Mouse (Mus musculus) thymus, adult 2 months (tissue): ENCODE results near the gene Sema4d. TPM values are rescaled to one million over a fixed set of nuclear protein-coding genes. Genes with fewer than 3 reads are reported as not detected.

Experiments used
- DNase-seq: peaks from one replicate; pipeline ENCODE4 v3.0.0; 2021
- H3K27ac ChIP-seq: fragments of 200-500 bp; 2 replicates; pipeline ENCODE4 v1.5.1; 2012; ENCODE audit warnings: low read length, control low read depth; ENCODE audit not compliant: control insufficient read depth, insufficient read depth
- H3K27me3 ChIP-seq: fragments of 200-500 bp; 2 replicates; pipeline ENCODE4 v1.6.1; 2012; ENCODE audit warnings: mild to moderate bottlenecking, low read length, moderate library complexity, mixed read lengths; ENCODE audit not compliant: control insufficient read depth, insufficient read depth
- H3K36me3 ChIP-seq: fragments of 200-500 bp; 2 replicates; pipeline ENCODE4 v1.6.1; 2012; ENCODE audit warnings: mild to moderate bottlenecking, low read length, moderate library complexity; ENCODE audit not compliant: control insufficient read depth, insufficient read depth
- H3K4me1 ChIP-seq: fragments of 200-500 bp; replicated peaks from 2 replicates; pipeline ENCODE4 v1.6.1; 2012; ENCODE audit warnings: low read length; ENCODE audit not compliant: control insufficient read depth, insufficient read depth
- H3K4me3 ChIP-seq: fragments of 200-500 bp; 2 replicates; pipeline ENCODE4 v1.5.1; 2012; ENCODE audit warnings: mild to moderate bottlenecking, low read length, control low read depth, moderate library complexity; ENCODE audit not compliant: control insufficient read depth, insufficient read depth
- CTCF ChIP-seq: fragments of 200-500 bp; IDR thresholded peaks from 2 replicates; pipeline ENCODE4 v1.5.1; 2012; ENCODE audit warnings: mild to moderate bottlenecking, control low read depth, low read length, moderate library complexity, borderline replicate concordance; ENCODE audit not compliant: control insufficient read depth, poor library complexity, insufficient read depth; ENCODE audit errors: extremely low read depth
- POLR2A ChIP-seq: fragments of 200-500 bp; IDR thresholded peaks from 2 replicates; pipeline ENCODE4 v1.6.1; 2012; ENCODE audit warnings: mild to moderate bottlenecking, low read length, control low read depth, moderate library complexity; ENCODE audit not compliant: control insufficient read depth, poor library complexity, insufficient read depth; ENCODE audit errors: extremely low read depth
- WGBS: fragments of 180-500 bp; shearing (Covaris S2); methylation state at CpG from one replicate; pipeline ENCODE4 v1.1.7; 2018; 5-methylcytosine and 5-hydroxymethylcytosine counted together
- polyA plus RNA-seq: library from polyadenylated mRNA; depleted of rRNA; stranded (reverse); fragments of >200 nt; gene quantifications from 2 replicates; pipeline ENCODE4 v1.2.3, GENCODE M21; 2012

The Sema4d gene
- polyA plus RNA-seq, 1 experiment, result 156 TPM

DNA sequence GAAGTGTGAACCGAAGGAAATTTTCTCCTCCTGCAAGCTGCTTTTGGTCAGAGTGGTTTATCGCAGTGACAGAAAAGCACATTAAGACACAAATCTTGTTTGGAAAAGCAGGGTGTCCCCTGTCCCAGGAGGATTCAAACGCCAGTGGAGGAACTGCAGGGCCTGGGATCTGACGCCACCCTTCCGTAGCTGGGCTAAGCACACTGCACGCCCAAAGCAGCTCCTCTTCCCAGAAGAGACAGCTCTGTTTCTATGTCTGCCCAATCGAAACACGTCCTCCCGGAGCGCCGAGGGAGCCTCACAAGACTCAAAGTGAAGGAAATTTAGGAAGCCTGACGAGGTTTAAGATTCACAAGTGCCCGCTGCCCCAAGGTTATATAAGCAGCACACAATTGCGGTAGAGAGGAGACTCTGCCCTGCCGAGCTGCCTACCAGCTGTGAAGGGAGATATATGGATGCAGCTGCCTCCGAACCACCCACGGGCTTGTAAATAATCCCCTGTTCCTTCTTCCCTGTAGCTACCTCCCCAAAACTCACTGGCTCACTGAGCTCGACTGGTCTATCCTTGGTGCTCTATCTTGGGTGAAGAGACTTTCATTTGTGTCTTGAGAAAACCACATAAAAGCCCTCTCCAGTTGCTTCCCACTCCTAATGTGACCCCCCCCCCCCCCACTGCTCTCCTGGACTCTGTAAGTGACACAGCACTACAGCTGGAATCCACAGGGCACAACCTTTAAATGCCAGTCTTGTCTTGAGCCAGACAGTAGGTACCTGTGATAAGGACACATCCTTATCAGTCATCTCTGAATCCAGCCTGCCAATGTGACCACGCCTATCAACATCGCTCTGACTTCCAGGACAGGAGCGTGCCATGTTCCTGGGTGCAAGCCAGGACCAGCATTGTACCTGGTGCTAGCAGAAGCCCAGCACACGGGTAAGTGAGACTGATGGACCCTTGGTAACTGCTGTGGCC lies 87.4 kb downstream of the Sema4d start:
- DNase-seq, result no peak
- Histone ChIP-seq H3K4me1 (no peaks in the 10 kb centered on the region), H3K27ac (no peak overlapping the region), H3K4me3 (no peak overlapping the region), H3K27me3 (no peaks in the 10 kb centered on the region), H3K36me3 (peaks cover 91% of the 10 kb centered on the region)
- no peak for TF ChIP-seq POLR2A
- no peak for TF ChIP-seq CTCF
- WGBS, result 94% methylated on average over 22 of the region's 22 CpGs

- Histone ChIP-seq H3K4me3 (no peak overlapping the region), H3K4me1 (no peaks in the 10 kb centered on the region), H3K27ac (no peak overlapping the region), H3K27me3 (no peaks in the 10 kb centered on the region), H3K36me3 (peaks cover 84% of the 10 kb centered on the region)
- TF ChIP-seq POLR2A (no peak), CTCF (no peak)
- 88% methylated on average over 5 of the region's 5 CpGs for WGBS
- no peak for DNase-seq
Measured at GRCm38 (mm10) chr13:51703893-51704292, 89.7 kb downstream of the Sema4d start.

- peaks cover 32% of the 10 kb centered on the region for H3K36me3 ChIP-seq
- WGBS, result 59% methylated on average over 3 of the region's 3 CpGs
Measured at GRCm38 (mm10) chr13:51698318-51698717, 95.2 kb downstream of the Sema4d start.

DNA sequence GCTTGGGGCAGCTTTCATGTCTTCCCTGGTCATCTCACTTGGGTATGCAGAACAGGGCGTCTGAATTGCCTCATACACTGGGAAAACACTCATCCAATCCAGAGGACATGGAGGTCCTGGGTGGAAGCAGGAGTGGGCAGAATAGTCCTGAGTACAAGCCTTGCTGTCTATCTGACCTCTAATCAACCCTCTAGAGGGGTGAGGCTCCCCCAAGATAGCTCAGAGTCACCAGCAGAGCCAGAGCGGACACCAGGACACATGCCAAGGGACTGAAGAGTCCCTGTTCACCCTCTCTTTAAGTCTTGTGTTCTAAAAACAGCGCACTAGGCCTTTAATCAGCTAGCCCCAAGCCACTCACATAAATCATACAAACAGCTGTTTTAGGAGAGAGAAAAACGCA lies 95.7 kb downstream of the Sema4d start:
- TF ChIP-seq CTCF (no peak), POLR2A (no peak)
- H3K27ac ChIP-seq, result no peak overlapping the region
- H3K4me3 ChIP-seq, result no peak overlapping the region
- DNase-seq, result no peak
- peaks cover 28% of the 10 kb centered on the region for H3K36me3 ChIP-seq
- H3K4me1 ChIP-seq, result peaks cover 8% of the 10 kb centered on the region
- WGBS, result 89% methylated on average over 4 of the region's 4 CpGs
- H3K27me3 ChIP-seq, result no peaks in the 10 kb centered on the region

More at GRCm38 (mm10) chr13:51698318-51698717, 95.2 kb downstream of the Sema4d start:
- Histone ChIP-seq H3K4me3 (no peak overlapping the region), H3K4me1 (peaks cover 8% of the 10 kb centered on the region), H3K27ac (no peak overlapping the region), H3K27me3 (no peaks in the 10 kb centered on the region)
- TF ChIP-seq POLR2A (no peak), CTCF (no peak)
- DNase-seq, result no peak

DNA sequence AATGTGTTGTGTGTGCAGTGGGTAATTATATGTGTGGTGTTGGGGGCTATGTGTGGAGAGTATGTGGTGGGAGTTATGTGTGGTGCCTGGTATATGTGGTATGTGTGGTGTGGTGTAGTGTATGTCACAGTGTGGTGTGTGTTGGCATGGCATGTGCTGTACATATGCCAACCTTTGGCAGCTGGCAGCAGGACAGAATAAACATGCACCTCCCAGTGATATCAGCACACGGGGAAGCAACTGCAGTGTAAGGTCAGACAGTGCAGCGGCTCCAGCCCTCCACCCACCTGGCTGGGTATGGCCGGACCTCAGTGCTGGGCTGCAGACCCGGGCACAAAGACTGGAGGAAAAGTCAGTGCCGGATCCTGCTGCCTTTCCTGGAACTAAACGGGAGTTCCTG lies 96.1 kb downstream of the Sema4d start:
- no peak for DNase-seq

GRCm38 (mm10) chr13:51696481-51696880 lies 97.1 kb downstream of the Sema4d start:
- Histone ChIP-seq H3K36me3 (peaks cover 16% of the 10 kb centered on the region), H3K4me1 (peaks cover 8% of the 10 kb centered on the region), H3K27ac (no peak overlapping the region), H3K4me3 (no peak overlapping the region), H3K27me3 (no peaks in the 10 kb centered on the region)
- TF ChIP-seq POLR2A (no peak), CTCF (no peak)
- no peak for DNase-seq

More for the DNA sequence above, 96.1 kb downstream of the Sema4d start:
- 96% methylated on average over 6 of the region's 6 CpGs for WGBS
- TF ChIP-seq CTCF, result no peak
- H3K4me1 ChIP-seq, result peaks cover 8% of the 10 kb centered on the region
- no peak overlapping the region for H3K27ac ChIP-seq
- H3K27me3 ChIP-seq, result no peaks in the 10 kb centered on the region
- H3K36me3 ChIP-seq, result peaks cover 24% of the 10 kb centered on the region
- H3K4me3 ChIP-seq, result no peak overlapping the region

- no peak for DNase-seq
- no peak for TF ChIP-seq POLR2A
- TF ChIP-seq CTCF, result no peak
- Histone ChIP-seq H3K27ac (no peak overlapping the region), H3K4me1 (peaks cover 5% of the 10 kb centered on the region), H3K4me3 (no peak overlapping the region), H3K36me3 (peaks cover 25% of the 10 kb centered on the region), H3K27me3 (no peaks in the 10 kb centered on the region)
- WGBS, result 30% methylated on average over 3 of the region's 3 CpGs
Measured at GRCm38 (mm10) chr13:51688688-51689087, 104.9 kb downstream of the Sema4d start.
